Mouse (Mus musculus) neural tube, embryonic 14.5 days (tissue): ENCODE measurements around the gene Lrrc28. TPM values are rescaled to one million over a fixed set of nuclear protein-coding genes. Genes with fewer than 3 reads are reported as not detected.
A peak's percentile ranks its signal among the peaks of the same experiment; 100 is the strongest.

Source experiments
- ATAC-seq: fragments of 200-750 bp; cut with Nextera tagmentation; 2 replicates; pipeline ENCODE4 v1.8.0; 2017; ENCODE audit warnings: low read depth, mild to moderate bottlenecking, moderate TSS enrichment, moderate library complexity
- H3K27ac ChIP-seq: fragments of 300-500 bp; sonication (generic); 2 replicates; pipeline ENCODE4 v1.5.1; 2014; ENCODE audit warnings: low read depth, mild to moderate bottlenecking, control low read depth, low read length, moderate library complexity, mixed read lengths
- H3K27me3 ChIP-seq: fragments of 300-500 bp; sonication (generic); 2 replicates; pipeline ENCODE4 v1.6.1; 2014; ENCODE audit warnings: low read length; ENCODE audit not compliant: control insufficient read depth, insufficient read depth
- H3K36me3 ChIP-seq: fragments of 300-500 bp; sonication (generic); 2 replicates; pipeline ENCODE4 v1.6.1; 2014; ENCODE audit warnings: low read length, mixed read lengths; ENCODE audit not compliant: control insufficient read depth, insufficient read depth
- H3K4me1 ChIP-seq: fragments of 300-500 bp; sonication (generic); 2 replicates; pipeline ENCODE4 v1.6.1; 2014; ENCODE audit warnings: low read length; ENCODE audit not compliant: control insufficient read depth, insufficient read depth
- H3K4me2 ChIP-seq: fragments of 300-500 bp; sonication (generic); 2 replicates; pipeline ENCODE4 v1.6.1; 2014; ENCODE audit warnings: mild to moderate bottlenecking, low read depth, low read length, control low read depth
- H3K4me3 ChIP-seq: fragments of 300-500 bp; sonication (generic); 2 replicates; pipeline ENCODE4 v1.5.1; 2014; ENCODE audit warnings: low read depth, low read length, control low read depth, mixed read lengths
- H3K9ac ChIP-seq: fragments of 300-500 bp; sonication (generic); replicated peaks from 2 replicates; pipeline ENCODE4 v1.6.1; 2014; ENCODE audit warnings: low read depth, mild to moderate bottlenecking, control low read depth, low read length, mixed read lengths
- H3K9me3 ChIP-seq: fragments of 300-500 bp; sonication (generic); 2 replicates; pipeline ENCODE4 v1.6.1; 2016; ENCODE audit warnings: low read length; ENCODE audit not compliant: control insufficient read depth
- WGBS: fragments of 180-500 bp; shearing (Covaris S2); extraction: QIAGEN DNeasy Blood & Tissue Kit; methylation state at CpG from one replicate; pipeline ENCODE4 v1.1.7; 2014; 5-methylcytosine and 5-hydroxymethylcytosine counted together
- polyA plus RNA-seq: library from polyadenylated mRNA; unstranded; fragments of >200 nt; fragmentation: Nextera tagmentation; extraction: Ambion mirVana; gene quantifications from 2 replicates; pipeline ENCODE4 v1.2.1, GENCODE M21; 2014

Lrrc28 gene
- polyA plus RNA-seq, 1 experiment from 2014 or later, result 29.1 TPM

DNA sequence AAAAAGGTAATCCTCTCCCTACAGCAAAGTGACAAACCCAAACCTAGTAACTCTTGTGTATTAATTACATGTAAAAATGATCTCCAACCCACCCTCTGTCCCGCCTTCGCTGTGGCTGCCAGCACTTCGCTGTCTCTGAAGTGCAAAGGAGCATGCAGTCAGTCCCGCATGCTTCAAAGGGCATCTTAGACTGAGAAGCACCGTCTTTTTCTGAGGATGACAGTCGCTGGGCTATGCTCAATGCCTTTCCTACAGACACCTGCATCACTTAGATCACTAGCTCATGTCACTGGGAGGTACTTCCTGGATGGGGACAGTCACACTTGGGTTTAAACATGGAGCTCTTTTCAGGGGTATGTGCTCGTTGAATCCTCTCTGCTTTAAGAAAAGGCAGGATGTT, 133.5 kb downstream of the Lrrc28 start:
- H3K4me2 ChIP-seq, result no peak overlapping the region
- WGBS, result 81% methylated on average over 7 of the region's 7 CpGs
- ATAC-seq, result no peak
- H3K27me3 ChIP-seq, result no peaks in the 10 kb centered on the region
- H3K4me1 ChIP-seq, result no peaks in the 10 kb centered on the region
- H3K27ac ChIP-seq, result no peak overlapping the region
- H3K9me3 ChIP-seq, result no peaks in the 10 kb centered on the region
- H3K4me3 ChIP-seq, result no peak overlapping the region
- H3K9ac ChIP-seq, result no peak overlapping the region
- 0 out of 2 replicates have a peak, but pooled peaks cover 4% of the 10 kb centered on the region for H3K36me3 ChIP-seq

DNA sequence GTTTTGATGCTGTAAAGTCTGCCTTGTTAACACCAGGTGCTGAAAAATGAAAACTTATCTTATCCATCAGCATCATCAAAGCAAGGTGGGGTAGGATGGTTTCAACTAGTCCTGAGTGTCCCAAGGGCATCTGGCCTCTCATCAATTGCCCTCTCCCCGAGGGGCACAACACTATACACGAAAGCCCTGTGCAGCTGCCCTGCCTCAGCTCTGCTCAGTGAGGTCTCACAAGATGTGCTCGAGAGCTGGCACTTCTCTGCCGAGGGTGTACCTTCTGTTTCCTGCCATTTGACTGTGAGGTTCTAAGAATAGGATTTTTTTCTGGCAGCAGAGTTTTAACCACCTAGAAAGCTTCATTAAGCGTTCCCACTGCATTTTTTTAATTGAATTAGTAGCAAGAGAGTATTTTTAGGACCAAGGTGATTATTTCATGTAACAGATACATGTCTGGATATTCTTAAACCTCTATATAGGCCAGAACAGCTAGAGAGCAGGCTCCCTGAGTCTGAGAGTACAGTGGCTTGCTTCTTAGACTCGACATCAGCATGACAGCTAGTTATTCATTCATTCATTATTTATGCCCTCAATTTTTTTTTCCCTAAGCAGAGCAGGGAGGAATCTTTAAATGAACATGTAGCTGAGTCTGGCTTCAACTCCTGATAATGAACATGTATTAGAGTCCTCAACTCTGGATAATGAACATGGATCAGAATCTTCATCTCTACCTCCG, 141.6 kb downstream of the Lrrc28 start:
- H3K9ac ChIP-seq, result no peak overlapping the region

DNA sequence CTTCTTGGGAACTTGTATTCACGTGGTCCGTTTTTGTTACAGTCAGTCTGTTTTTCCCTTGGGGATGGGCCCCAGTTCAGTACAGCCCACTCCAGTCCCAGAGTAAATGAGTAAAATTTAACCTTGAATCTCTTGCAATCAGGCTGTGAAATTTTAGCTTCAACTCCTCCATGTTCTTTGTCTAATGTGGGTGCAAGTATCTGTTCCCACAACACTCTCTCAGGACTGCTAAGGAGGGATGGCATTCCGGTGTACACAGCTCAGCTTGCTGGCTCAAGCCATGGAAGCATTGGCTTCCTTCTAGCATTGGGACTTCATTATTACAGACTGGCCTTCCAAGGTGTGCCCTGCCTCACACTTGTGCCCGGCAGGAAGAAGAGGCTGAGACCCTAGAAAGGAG, 142.4 kb downstream of the Lrrc28 start:
- Histone ChIP-seq H3K4me1 (no peaks in the 10 kb centered on the region), H3K27ac (no peak overlapping the region), H3K9me3 (no peaks in the 10 kb centered on the region), H3K4me2 (no peak overlapping the region), H3K36me3 (no peaks in the 10 kb centered on the region), H3K9ac (no peak overlapping the region), H3K4me3 (no peak overlapping the region), H3K27me3 (no peaks in the 10 kb centered on the region)
- ATAC-seq, result no peak
- WGBS, result 79% methylated on average over 4 of the region's 4 CpGs

More for the DNA sequence above, 141.6 kb downstream of the Lrrc28 start:
- ATAC-seq, result no peak
- no peak overlapping the region for H3K4me2 ChIP-seq
- H3K27ac ChIP-seq, result no peak overlapping the region
- no peaks in the 10 kb centered on the region for H3K36me3 ChIP-seq
- H3K9me3 ChIP-seq, result no peaks in the 10 kb centered on the region
- H3K4me3 ChIP-seq, result no peak overlapping the region
- no peaks in the 10 kb centered on the region for H3K27me3 ChIP-seq
- H3K4me1 ChIP-seq, result no peaks in the 10 kb centered on the region
- WGBS, result 40% methylated on average over 7 of the region's 7 CpGs

DNA sequence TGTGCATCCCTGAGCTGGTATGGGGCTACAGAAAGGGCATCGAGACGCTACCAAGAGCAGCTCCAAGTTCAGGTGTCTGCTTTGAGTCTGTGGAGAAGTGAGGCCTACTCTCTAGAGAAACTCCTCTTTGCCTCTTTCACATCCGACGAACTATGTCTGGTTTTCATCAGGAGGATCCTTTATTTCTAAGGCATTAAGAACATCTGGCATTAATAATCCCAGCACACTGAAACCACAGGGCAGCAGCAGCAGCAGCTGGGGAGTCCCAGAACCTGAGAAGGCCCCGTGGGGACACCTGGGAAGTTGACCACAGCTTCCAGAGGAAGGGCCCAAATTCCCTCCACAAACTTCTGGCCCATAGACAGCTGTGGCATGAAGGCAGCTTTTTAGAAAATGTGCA, 144.2 kb downstream of the Lrrc28 start:
- Histone ChIP-seq H3K27ac (no peak overlapping the region), H3K9ac (no peak overlapping the region), H3K4me1 (no peaks in the 10 kb centered on the region), H3K27me3 (no peaks in the 10 kb centered on the region), H3K9me3 (no peaks in the 10 kb centered on the region), H3K36me3 (no peaks in the 10 kb centered on the region), H3K4me2 (no peak overlapping the region), H3K4me3 (no peak overlapping the region)
- 87% methylated on average over 5 of the region's 5 CpGs for WGBS
- ATAC-seq, result no peak

DNA sequence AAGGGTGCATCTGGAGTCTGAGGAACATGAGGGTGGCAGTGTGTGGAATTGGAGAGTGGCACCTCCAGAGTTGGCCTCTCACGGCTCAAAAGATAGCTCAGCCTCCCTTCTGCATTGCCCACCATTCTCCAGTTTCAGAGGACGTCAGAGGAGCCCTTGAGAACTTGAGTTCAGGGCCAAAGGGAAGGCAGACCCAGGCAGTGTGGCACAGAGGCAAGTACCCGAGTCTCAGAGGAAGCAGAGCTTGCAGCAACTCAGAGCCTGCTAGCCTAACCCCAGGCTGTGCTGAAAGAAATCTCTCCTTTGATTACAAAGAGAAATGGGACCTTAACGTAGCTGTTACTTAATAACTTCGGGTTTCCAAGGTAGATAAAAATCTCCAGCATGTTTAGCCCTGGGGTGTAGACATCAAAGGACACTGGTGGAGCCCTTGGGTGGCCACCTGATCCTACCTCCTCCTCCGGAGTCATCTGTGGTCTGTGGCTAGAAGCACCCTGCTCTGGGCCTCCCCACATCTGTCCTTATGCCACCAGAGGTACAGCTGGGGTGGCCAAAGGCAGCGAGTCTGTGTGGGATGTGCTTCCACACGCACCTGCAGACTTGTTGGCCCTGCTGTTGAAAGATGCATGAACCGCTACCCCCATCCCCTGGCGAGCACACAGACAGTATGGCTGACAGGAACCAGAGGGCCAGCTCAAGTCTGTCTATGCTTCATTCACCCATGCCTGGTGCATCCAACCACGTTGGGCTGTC, 144.8 kb downstream of the Lrrc28 start:
- no peaks in the 10 kb centered on the region for H3K27me3 ChIP-seq
- H3K9ac ChIP-seq, result no peak overlapping the region
- no peaks in the 10 kb centered on the region for H3K4me1 ChIP-seq
- H3K36me3 ChIP-seq, result no peaks in the 10 kb centered on the region
- no peak for ATAC-seq
- H3K4me2 ChIP-seq, result no peak overlapping the region
- no peak overlapping the region for H3K27ac ChIP-seq
- no peak overlapping the region for H3K4me3 ChIP-seq
- 77% methylated on average over 11 of the region's 11 CpGs for WGBS
- H3K9me3 ChIP-seq, result no peaks in the 10 kb centered on the region

DNA sequence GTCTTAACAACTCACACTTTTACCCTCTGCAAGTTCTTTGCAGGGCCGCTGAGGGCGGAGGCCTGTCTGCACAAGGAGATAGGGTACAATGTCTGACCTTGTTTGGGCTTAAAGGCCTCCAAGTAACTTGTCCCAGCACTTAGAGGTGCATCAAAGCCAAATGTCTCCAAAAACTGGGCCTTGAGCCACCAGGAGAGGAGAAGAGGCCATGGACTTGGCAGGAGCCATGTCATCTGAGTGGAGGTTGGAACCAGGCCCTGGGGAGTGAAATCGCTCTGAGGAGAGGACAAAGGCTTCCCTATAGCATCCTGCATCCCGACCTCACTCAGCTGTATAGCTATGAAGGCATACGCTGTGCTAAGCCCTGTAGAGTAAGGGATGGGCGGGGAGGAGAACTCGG, 145.6 kb downstream of the Lrrc28 start:
- no peak for ATAC-seq
- WGBS, result 89% methylated on average over 7 of the region's 7 CpGs
- Histone ChIP-seq H3K27ac (no peak overlapping the region), H3K4me3 (no peak overlapping the region), H3K36me3 (no peaks in the 10 kb centered on the region), H3K9ac (no peak overlapping the region), H3K4me2 (no peak overlapping the region), H3K4me1 (no peaks in the 10 kb centered on the region), H3K27me3 (no peaks in the 10 kb centered on the region), H3K9me3 (no peaks in the 10 kb centered on the region)

DNA sequence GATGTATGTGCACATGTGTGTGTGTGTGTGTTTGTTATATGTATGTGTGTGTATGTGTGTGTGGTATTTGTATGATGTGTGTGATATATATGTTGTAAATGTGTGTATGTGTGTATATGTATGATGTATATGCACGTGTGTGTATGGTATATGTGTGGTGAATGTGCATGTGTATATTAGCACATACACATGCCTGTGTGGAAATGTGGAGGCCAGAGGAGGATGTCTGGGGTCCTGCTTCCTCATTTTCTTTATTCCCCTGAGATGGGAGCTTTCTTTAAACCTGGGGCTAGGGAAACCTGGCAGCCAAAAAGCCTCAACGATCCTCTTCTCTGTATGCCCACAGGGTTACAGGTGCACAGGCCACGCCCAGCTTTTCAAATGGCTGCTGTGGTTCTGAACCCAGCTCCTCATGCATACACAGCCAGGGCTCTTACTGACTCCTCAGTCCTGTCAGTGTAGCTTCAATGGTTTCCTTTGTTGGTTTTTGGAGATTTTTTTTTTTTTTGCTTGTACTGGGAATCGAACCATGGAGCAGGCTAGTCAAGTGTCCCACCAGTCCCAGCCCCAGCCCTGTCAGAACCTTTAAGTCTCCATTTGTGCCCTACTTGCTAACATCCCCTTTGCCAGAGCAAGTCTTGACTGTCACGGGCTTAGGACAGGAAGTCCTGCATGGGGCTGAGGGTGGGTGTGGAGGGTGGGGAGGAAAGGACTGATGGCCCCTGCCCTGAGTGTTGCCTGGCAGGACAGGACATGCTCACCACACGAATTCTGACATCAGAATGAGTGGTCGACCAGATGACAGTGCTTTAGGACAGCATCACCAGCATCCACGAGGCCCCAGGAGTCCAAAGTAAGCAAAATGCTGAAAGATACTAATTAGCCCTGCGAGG, 151.0 kb downstream of the Lrrc28 start:
- Histone ChIP-seq H3K27ac (no peak overlapping the region), H3K27me3 (no peaks in the 10 kb centered on the region), H3K9me3 (no peaks in the 10 kb centered on the region), H3K4me2 (no peak overlapping the region), H3K4me3 (no peak overlapping the region), H3K36me3 (no peaks in the 10 kb centered on the region), H3K9ac (no peak overlapping the region), H3K4me1 (no peaks in the 10 kb centered on the region)
- WGBS, result 71% methylated on average over 9 of the region's 9 CpGs
- ATAC-seq, result no peak

DNA sequence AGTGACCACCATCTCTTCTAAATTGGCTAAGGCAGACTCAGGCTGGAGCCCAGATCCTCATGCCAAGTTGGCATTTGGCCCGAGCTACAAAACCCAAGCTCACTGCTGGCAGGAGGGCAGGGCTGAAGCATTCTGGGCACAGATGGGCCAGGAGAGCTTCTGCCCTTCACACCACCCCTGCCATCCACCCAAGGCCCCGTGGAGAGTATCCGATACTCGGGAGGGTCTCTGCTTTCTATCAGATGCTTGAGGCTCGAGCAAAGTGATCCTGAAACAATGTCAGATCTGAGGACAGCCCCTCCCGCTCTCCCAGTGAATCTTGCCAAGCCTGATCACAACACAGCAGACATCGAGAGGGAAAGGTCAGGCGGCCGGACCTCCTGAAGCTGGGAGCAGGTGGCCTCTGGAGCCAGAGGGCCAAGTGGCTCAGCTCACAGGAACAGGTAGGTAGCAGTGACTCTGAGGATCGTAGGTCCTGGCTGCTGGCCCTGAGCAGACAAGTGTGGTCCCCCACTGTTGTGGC, 157.1 kb downstream of the Lrrc28 start:
- no peak overlapping the region for H3K27ac ChIP-seq
- no peak overlapping the region for H3K4me2 ChIP-seq
- H3K36me3 ChIP-seq, result no peaks in the 10 kb centered on the region
- no peak overlapping the region for H3K9ac ChIP-seq
- H3K27me3 ChIP-seq, result no peaks in the 10 kb centered on the region
- no peak overlapping the region for H3K4me3 ChIP-seq
- peaks cover 6% of the 10 kb centered on the region; the same call in 1 of the 2 replicates for H3K4me1 ChIP-seq
- 81% methylated on average over 10 of the region's 10 CpGs for WGBS
- peak; percentile 21; the same call in 1 of the 2 replicates for ATAC-seq
- no peaks in the 10 kb centered on the region for H3K9me3 ChIP-seq
